Mouse (Mus musculus) embryonic stem cell, embryonic (primary cell): ENCODE measurements around the gene Pdk2.

Source experiments
- CTCF ChIA-PET, 4 experiments: fragments of 300-600 bp in 2 of 4; fragments of 350-600 bp in 2 of 4; sonication (Branson Sonifier 250); formaldehyde crosslinking; loops; one replicate each; lab custom pipeline; 2022; ENCODE audit warnings: inconsistent platforms in 2 of 4; lab: Charles Lee
- POLR2A ChIA-PET, 4 experiments: fragments of 300-600 bp in 2 of 4; fragments of 350-600 bp in 2 of 4; sonication (Branson Sonifier 250); formaldehyde crosslinking; loops; one replicate each; lab custom pipeline; 2022; ENCODE audit warnings: antibody characterized with exemption in 4 of 4, inconsistent platforms in 1 of 4; lab: Charles Lee

Pdk2 gene

GRCm38 (mm10) chr11:95075197-95076040 lies 34.3 kb upstream of the Pdk2 start:
- ChIA-PET CTCF (interaction anchor here in 3 of 4 experiments (0.6 to 2.4 kb wide), 14 partner anchors 9 to 432 kb away, joined by 3 to 12 read pairs (median 4); no protein-coding TSS in a partner anchor), POLR2A (interaction anchor here in 3 of 4 experiments (0.5 to 4.1 kb wide), 15 partner anchors 9 to 243 kb away, joined by 3 to 25 read pairs (median 5); partner anchors contain the start of gene Pdk2 (in 2 of the 3))

GRCm38 (mm10) chr11:95074694-95075093 lies 33.5 kb upstream of the Pdk2 start:
- ChIA-PET CTCF (interaction anchor here in 3 of 4 experiments (0.7 to 2.4 kb wide), 4 partner anchors 13 to 184 kb away, joined by 3 to 12 read pairs (median 3); no protein-coding TSS in a partner anchor), POLR2A (interaction anchor here in 2 of 4 experiments (1.2 to 4.1 kb wide), 6 partner anchors 9 to 35 kb away, joined by 3 to 25 read pairs (median 6); partner anchors contain the start of gene Pdk2 (in 1 of the 2))

- POLR2A ChIA-PET = interaction anchor here in 1 of 4 experiments (0.9 kb wide), 1 partner anchor 27 kb away, joined by 3 read pairs; no protein-coding TSS in a partner anchor
- CTCF ChIA-PET = interaction anchor here in 2 of 4 experiments (0.8 to 1.2 kb wide), 2 partner anchors 32 to 177 kb away, joined by 3 to 4 read pairs; no protein-coding TSS in a partner anchor
These were observed 32.7 kb upstream of the Pdk2 start for GRCm38 (mm10) chr11:95073835-95074234.

- ChIA-PET POLR2A (interaction anchor here in 1 of 4 experiments (1.1 kb wide), 1 partner anchor 14 kb away, joined by 3 read pairs; no protein-coding TSS in a partner anchor), CTCF (interaction anchor here in 2 of 4 experiments (0.6 to 1.2 kb wide), 6 partner anchors 12 to 1356 kb away, joined by 3 to 12 read pairs (median 3); no protein-coding TSS in a partner anchor)
These were observed 31.6 kb upstream of the Pdk2 start for GRCm38 (mm10) chr11:95072804-95073203.

GRCm38 (mm10) chr11:95072136-95072535 lies 31.0 kb upstream of the Pdk2 start:
- ChIA-PET POLR2A (interaction anchor here in 1 of 4 experiments (1.1 to 2.3 kb wide), 3 partner anchors 8 to 15 kb away, joined by 3 to 7 read pairs (median 5); no protein-coding TSS in a partner anchor), CTCF (interaction anchor here in 3 of 4 experiments (0.5 to 1.3 kb wide), 13 partner anchors 8 to 1357 kb away, joined by 3 to 12 read pairs (median 3); no protein-coding TSS in a partner anchor)

- ChIA-PET CTCF (interaction anchor here (0.6 to 1.3 kb wide), 12 partner anchors 9 to 456 kb away, joined by 3 to 10 read pairs (median 3); no protein-coding TSS in a partner anchor), POLR2A (interaction anchor here in 1 of 4 experiments (0.6 to 2.3 kb wide), 3 partner anchors 9 to 37 kb away, joined by 4 to 7 read pairs (median 5); no protein-coding TSS in a partner anchor)
These were observed 30.1 kb upstream of the Pdk2 start for GRCm38 (mm10) chr11:95071266-95071665.

- CTCF ChIA-PET = interaction anchor here in 3 of 4 experiments (0.7 to 1.3 kb wide), 9 partner anchors 10 to 188 kb away, joined by 3 to 10 read pairs (median 3); no protein-coding TSS in a partner anchor
- POLR2A ChIA-PET = interaction anchor here in 2 of 4 experiments (0.9 to 2.3 kb wide), 4 partner anchors 9 to 46 kb away, joined by 3 to 7 read pairs (median 4); no protein-coding TSS in a partner anchor
These were observed 29.3 kb upstream of the Pdk2 start for GRCm38 (mm10) chr11:95070140-95071107.

GRCm38 (mm10) chr11:95069226-95069957 lies 28.2 kb upstream of the Pdk2 start:
- POLR2A ChIA-PET = interaction anchor here in 2 of 4 experiments (0.9 kb wide), 2 partner anchors 10 to 45 kb away, joined by 3 to 4 read pairs; no protein-coding TSS in a partner anchor
- CTCF ChIA-PET = interaction anchor here in 3 of 4 experiments (0.6 to 1.9 kb wide), 6 partner anchors 27 to 189 kb away, joined by 3 to 6 read pairs (median 3); no protein-coding TSS in a partner anchor

GRCm38 (mm10) chr11:95056768-95057501 lies 15.8 kb upstream of the Pdk2 start:
- CTCF ChIA-PET = interaction anchor here in 3 of 4 experiments (0.6 to 2.2 kb wide), 10 partner anchors 10 to 271 kb away, joined by 3 to 10 read pairs (median 4); no protein-coding TSS in a partner anchor
- POLR2A ChIA-PET = interaction anchor here in 3 of 4 experiments (0.6 to 1.6 kb wide), 7 partner anchors 10 to 262 kb away, joined by 3 to 4 read pairs (median 3); partner anchors contain the start of gene Pdk2 (in 1 of the 3)

- POLR2A ChIA-PET = interaction anchor here in 1 of 4 experiments (0.6 kb wide), 1 partner anchor 57 kb away, joined by 5 read pairs; no protein-coding TSS in a partner anchor
- CTCF ChIA-PET = interaction anchor here in 1 of 4 experiments (0.6 kb wide), 1 partner anchor 560 kb away, joined by 4 read pairs; no protein-coding TSS in a partner anchor
These were observed 11.9 kb upstream of the Pdk2 start for GRCm38 (mm10) chr11:95053062-95053461.

- POLR2A ChIA-PET = interaction anchor here in 1 of 4 experiments (1.1 to 1.7 kb wide), 3 partner anchors 9 to 111 kb away, joined by 3 to 7 read pairs (median 4); partner anchors contain the start of gene Col1a1
- CTCF ChIA-PET = interaction anchor here (0.6 to 2.2 kb wide), 18 partner anchors 10 to 474 kb away, joined by 3 to 7 read pairs (median 4); no protein-coding TSS in a partner anchor
These were observed 6.0 kb upstream of the Pdk2 start for GRCm38 (mm10) chr11:95046980-95047680.

- POLR2A ChIA-PET = interaction anchor here in 1 of 4 experiments (1.2 kb wide), 1 partner anchor 11 kb away, joined by 3 read pairs; no protein-coding TSS in a partner anchor
- CTCF ChIA-PET = interaction anchor here in 2 of 4 experiments (0.6 to 1.4 kb wide), 3 partner anchors 26 to 187 kb away, joined by 3 to 5 read pairs (median 3); no protein-coding TSS in a partner anchor
These were observed 3.2 kb upstream of the Pdk2 start for GRCm38 (mm10) chr11:95044185-95044870.

- CTCF ChIA-PET = interaction anchor here in 2 of 4 experiments (0.7 to 2.5 kb wide), 6 partner anchors 10 to 215 kb away, joined by 3 to 19 read pairs (median 4); no protein-coding TSS in a partner anchor
- POLR2A ChIA-PET = interaction anchor here in 2 of 4 experiments (0.6 to 1.2 kb wide), 3 partner anchors 10 to 101 kb away, joined by 3 read pairs; no protein-coding TSS in a partner anchor
These were observed 2.5 kb upstream of the Pdk2 start for GRCm38 (mm10) chr11:95043608-95044007.

- CTCF ChIA-PET = interaction anchor here in 3 of 4 experiments (0.7 to 2.5 kb wide), 12 partner anchors 10 to 216 kb away, joined by 3 to 19 read pairs (median 5); no protein-coding TSS in a partner anchor
- POLR2A ChIA-PET = interaction anchor here in 3 of 4 experiments (0.6 to 2.1 kb wide), 5 partner anchors 9 to 464 kb away, joined by 3 to 5 read pairs (median 3); partner anchors contain the start of gene Itga3 (in 1 of the 3)
These were observed 1.9 kb upstream of the Pdk2 start for GRCm38 (mm10) chr11:95043060-95043459.
